Mouse (Mus musculus) midbrain, embryonic 15.5 days (tissue): Measurements from ENCODE around the gene Dtx1. TPM values are rescaled to one million over a fixed set of nuclear protein-coding genes. Genes with fewer than 3 reads are reported as not detected.

Experiments
- ATAC-seq: fragments of 200-750 bp; cut with Nextera tagmentation; replicated peaks from 2 replicates; pipeline ENCODE4 v1.8.0; 2017; ENCODE audit warnings: moderate TSS enrichment
- H3K27ac ChIP-seq: fragments of 300-500 bp; sonication (generic); 2 replicates; pipeline ENCODE4 v1.5.1; 2015; ENCODE audit warnings: mild to moderate bottlenecking, inconsistent platforms
- H3K27me3 ChIP-seq: fragments of 300-500 bp; sonication (generic); replicated peaks from 2 replicates; pipeline ENCODE4 v1.6.1; 2015; ENCODE audit warnings: inconsistent platforms
- H3K36me3 ChIP-seq: fragments of 300-500 bp; sonication (generic); replicated peaks from 2 replicates; pipeline ENCODE4 v1.6.1; 2015; ENCODE audit warnings: inconsistent platforms
- H3K4me1 ChIP-seq: fragments of 300-500 bp; sonication (generic); 2 replicates; pipeline ENCODE4 v1.6.1; 2015; ENCODE audit warnings: inconsistent platforms
- H3K4me2 ChIP-seq: fragments of 300-500 bp; sonication (generic); 2 replicates; pipeline ENCODE4 v1.6.1; 2015; ENCODE audit warnings: inconsistent platforms, mild to moderate bottlenecking, moderate library complexity
- H3K4me3 ChIP-seq: fragments of 300-500 bp; sonication (generic); 2 replicates; pipeline ENCODE4 v1.5.1; 2015; ENCODE audit warnings: mild to moderate bottlenecking, inconsistent platforms
- H3K9ac ChIP-seq: fragments of 300-500 bp; sonication (generic); 2 replicates; pipeline ENCODE4 v1.6.1; 2015; ENCODE audit warnings: mild to moderate bottlenecking, inconsistent platforms
- H3K9me3 ChIP-seq: fragments of 300-500 bp; sonication (generic); 2 replicates; pipeline ENCODE4 v1.6.1; 2016; ENCODE audit warnings: inconsistent platforms
- WGBS: fragments of 180-500 bp; shearing (Covaris S2); methylation state at CpG from one replicate; pipeline ENCODE4 v1.1.7; 2015; ENCODE audit warnings: mixed read lengths; 5-methylcytosine and 5-hydroxymethylcytosine counted together
- polyA plus RNA-seq: library from polyadenylated mRNA; unstranded; fragments of >200 nt; fragmentation: Nextera tagmentation; extraction: Ambion mirVana; gene quantifications from 2 replicates; pipeline ENCODE4 v1.2.1, GENCODE M21; 2015

The Dtx1 gene
- polyA plus RNA-seq, result 64.5 and 68.9 TPM in 2 replicates

GRCm38 (mm10) chr5:120711827-120712226 lies at the start of gene Dtx1:
TSS of gene Dtx1 (minus strand) at chr5:120711927.
- Histone ChIP-seq H3K4me2 (peak within 1 kb of the TSS; percentile 95), H3K36me3 (no peaks in the 10 kb centered on the region), H3K9ac (peak within 1 kb of the TSS; percentile 98), H3K9me3 (no peaks in the 10 kb centered on the region), H3K27me3 (no peaks in the 10 kb centered on the region), H3K4me3 (peak within 1 kb of the TSS; percentile 77), H3K4me1 (peaks cover 56% of the 10 kb centered on the region), H3K27ac (peak within 1 kb of the TSS; percentile 88)
- WGBS, result 31% methylated on average over 3 of the region's 3 CpGs
- ATAC-seq, result no peak

DNA sequence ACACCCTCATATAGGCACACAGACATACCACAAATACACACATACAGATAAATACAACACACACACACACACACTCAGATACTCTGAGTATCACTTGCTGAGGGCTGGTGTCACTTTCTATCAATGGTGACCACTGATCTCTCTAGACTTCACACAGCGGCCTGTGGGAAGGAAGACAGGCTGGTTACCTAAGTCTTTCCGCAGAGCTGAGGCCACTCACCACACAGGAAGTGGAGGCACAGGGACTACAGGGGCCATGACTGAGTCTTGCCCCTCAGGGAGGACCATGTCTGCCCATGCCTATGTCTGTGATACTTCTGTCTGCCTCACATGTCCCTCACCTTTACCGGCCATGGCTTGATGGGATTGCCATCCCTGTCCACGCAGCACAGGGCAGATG lies 42.5 kb upstream of the Dtx1 start:
- Histone ChIP-seq H3K9ac (no peak overlapping the region), H3K27ac (no peak overlapping the region), H3K4me2 (no peak overlapping the region), H3K9me3 (no peaks in the 10 kb centered on the region), H3K4me1 (no peaks in the 10 kb centered on the region), H3K27me3 (no peaks in the 10 kb centered on the region), H3K36me3 (no peaks in the 10 kb centered on the region), H3K4me3 (no peak overlapping the region)
- no peak for ATAC-seq
- 86% methylated on average over 4 of the region's 4 CpGs for WGBS

DNA sequence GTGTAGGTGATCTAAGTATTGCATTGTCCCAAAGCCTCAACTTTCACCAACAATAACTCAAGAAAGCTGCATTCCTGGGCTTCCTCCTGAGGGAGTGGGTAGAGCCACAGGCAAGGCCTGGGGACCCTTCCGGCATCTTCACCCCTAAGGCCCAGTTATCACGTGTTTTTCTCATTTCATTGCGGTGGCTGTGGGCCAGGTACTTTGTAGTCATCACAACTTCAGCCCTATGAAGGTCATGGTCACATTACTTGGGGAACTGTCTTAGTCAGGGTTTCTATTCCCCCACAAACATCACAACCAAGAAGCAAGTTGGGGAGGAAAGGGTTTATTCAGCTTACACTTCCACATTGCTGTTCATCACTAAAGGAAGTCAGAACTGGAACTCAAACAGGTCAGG lies 41.1 kb upstream of the Dtx1 start:
- H3K36me3 ChIP-seq, result no peaks in the 10 kb centered on the region

GRCm38 (mm10) chr5:120751206-120751605 lies 39.5 kb upstream of the Dtx1 start:
- Histone ChIP-seq H3K9me3 (no peaks in the 10 kb centered on the region), H3K4me2 (no peak overlapping the region), H3K36me3 (no peaks in the 10 kb centered on the region), H3K4me1 (no peaks in the 10 kb centered on the region), H3K4me3 (no peak overlapping the region), H3K27me3 (no peaks in the 10 kb centered on the region), H3K9ac (no peak overlapping the region), H3K27ac (no peak overlapping the region)
- 69% methylated on average over 3 of the region's 3 CpGs for WGBS
- ATAC-seq, result no peak

More for the DNA sequence above, 41.1 kb upstream of the Dtx1 start:
- no peaks in the 10 kb centered on the region for H3K4me1 ChIP-seq
- 83% methylated on average over 3 of the region's 3 CpGs for WGBS
- H3K4me2 ChIP-seq, result no peak overlapping the region
- no peak overlapping the region for H3K4me3 ChIP-seq
- ATAC-seq, result no peak
- H3K9ac ChIP-seq, result no peak overlapping the region
- H3K27ac ChIP-seq, result no peak overlapping the region
- H3K9me3 ChIP-seq, result no peaks in the 10 kb centered on the region
- H3K27me3 ChIP-seq, result no peaks in the 10 kb centered on the region

- no peaks in the 10 kb centered on the region for H3K9me3 ChIP-seq
- no peak within 1 kb of the TSS for H3K9ac ChIP-seq
- no peaks in the 10 kb centered on the region for H3K27me3 ChIP-seq
- H3K4me3 ChIP-seq, result no peak within 1 kb of the TSS
- H3K4me1 ChIP-seq, result no peaks in the 10 kb centered on the region
- no peaks in the 10 kb centered on the region for H3K36me3 ChIP-seq
- no peak for ATAC-seq
- WGBS, result 70% methylated on average over 5 of the region's 5 CpGs
- no peak within 1 kb of the TSS for H3K4me2 ChIP-seq
- H3K27ac ChIP-seq, result no peak within 1 kb of the TSS
These were observed 38.0 kb upstream of the Dtx1 start, which contains the start of gene Oas2 for GRCm38 (mm10) chr5:120749688-120750087. TSS of gene Oas2 (minus strand) at chr5:120749853.

- Histone ChIP-seq H3K27me3 (0 out of 2 replicates have a peak, but pooled peaks cover 3% of the 10 kb centered on the region), H3K27ac (no peak overlapping the region), H3K4me3 (no peak overlapping the region), H3K9ac (no peak overlapping the region), H3K36me3 (no peaks in the 10 kb centered on the region), H3K9me3 (no peaks in the 10 kb centered on the region), H3K4me2 (no peak overlapping the region), H3K4me1 (no peaks in the 10 kb centered on the region)
- no peak for ATAC-seq
- 9% methylated on average over 5 of the region's 5 CpGs for WGBS
These were observed 34.7 kb upstream of the Dtx1 start for GRCm38 (mm10) chr5:120746451-120746850.

- no peaks in the 10 kb centered on the region for H3K4me1 ChIP-seq
- H3K27ac ChIP-seq, result no peak overlapping the region
- no peaks in the 10 kb centered on the region for H3K36me3 ChIP-seq
- WGBS, result 31% methylated on average over 4 of the region's 4 CpGs
- no peak for ATAC-seq
- H3K9ac ChIP-seq, result no peak overlapping the region
- H3K9me3 ChIP-seq, result no peaks in the 10 kb centered on the region
- no peak overlapping the region for H3K4me2 ChIP-seq
- H3K4me3 ChIP-seq, result no peak overlapping the region
- H3K27me3 ChIP-seq, result peaks cover 3% of the 10 kb centered on the region; the same call in 1 of the 2 replicates
These were observed 30.4 kb upstream of the Dtx1 start for GRCm38 (mm10) chr5:120742125-120742524.

GRCm38 (mm10) chr5:120734380-120734990 lies 22.8 kb upstream of the Dtx1 start:
- Histone ChIP-seq H3K36me3 (no peaks in the 10 kb centered on the region), H3K4me3 (no peak overlapping the region), H3K27ac (no peak overlapping the region), H3K4me1 (no peaks in the 10 kb centered on the region), H3K9me3 (no peaks in the 10 kb centered on the region), H3K4me2 (no peak overlapping the region), H3K9ac (no peak overlapping the region), H3K27me3 (no peaks in the 10 kb centered on the region)
- ATAC-seq, result no peak
- 58% methylated on average over 14 of the region's 14 CpGs for WGBS

GRCm38 (mm10) chr5:120733696-120734095 lies 22.0 kb upstream of the Dtx1 start:
- H3K9me3 ChIP-seq, result no peaks in the 10 kb centered on the region
- no peak overlapping the region for H3K4me2 ChIP-seq
- no peak overlapping the region for H3K9ac ChIP-seq
- H3K36me3 ChIP-seq, result no peaks in the 10 kb centered on the region
- H3K4me1 ChIP-seq, result no peaks in the 10 kb centered on the region
- H3K27ac ChIP-seq, result no peak overlapping the region
- 92% methylated on average over 3 of the region's 3 CpGs for whole genome bisulfite sequencing
- H3K27me3 ChIP-seq, result no peaks in the 10 kb centered on the region
- no peak for ATAC-seq
- H3K4me3 ChIP-seq, result no peak overlapping the region

DNA sequence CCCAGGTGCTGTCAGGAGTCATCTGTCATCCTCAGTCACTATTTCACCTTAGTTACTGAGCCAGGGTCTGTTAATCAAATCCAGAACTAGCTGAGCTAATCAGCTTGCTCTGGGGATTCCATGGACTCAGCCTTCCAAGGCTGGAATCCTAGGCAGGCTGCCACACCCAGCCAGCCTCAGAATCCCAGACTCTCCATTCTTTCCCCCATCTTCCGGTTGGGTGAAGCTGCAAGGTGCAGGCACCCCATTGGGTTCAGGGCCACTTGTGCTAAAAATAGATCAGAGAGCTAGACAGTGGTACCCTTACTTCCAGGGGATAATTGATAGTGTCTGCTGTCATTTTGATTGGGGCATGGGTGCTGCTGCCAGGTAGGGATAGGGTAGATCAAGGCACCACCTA lies 21.0 kb upstream of the Dtx1 start:
- Histone ChIP-seq H3K9ac (no peak overlapping the region), H3K36me3 (no peaks in the 10 kb centered on the region), H3K4me1 (no peaks in the 10 kb centered on the region), H3K27ac (no peak overlapping the region), H3K9me3 (no peaks in the 10 kb centered on the region), H3K27me3 (no peaks in the 10 kb centered on the region), H3K4me2 (no peak overlapping the region), H3K4me3 (no peak overlapping the region)
- no peak for ATAC-seq
- whole genome bisulfite sequencing, result 83% methylated on average over 1 of the region's 1 CpGs

DNA sequence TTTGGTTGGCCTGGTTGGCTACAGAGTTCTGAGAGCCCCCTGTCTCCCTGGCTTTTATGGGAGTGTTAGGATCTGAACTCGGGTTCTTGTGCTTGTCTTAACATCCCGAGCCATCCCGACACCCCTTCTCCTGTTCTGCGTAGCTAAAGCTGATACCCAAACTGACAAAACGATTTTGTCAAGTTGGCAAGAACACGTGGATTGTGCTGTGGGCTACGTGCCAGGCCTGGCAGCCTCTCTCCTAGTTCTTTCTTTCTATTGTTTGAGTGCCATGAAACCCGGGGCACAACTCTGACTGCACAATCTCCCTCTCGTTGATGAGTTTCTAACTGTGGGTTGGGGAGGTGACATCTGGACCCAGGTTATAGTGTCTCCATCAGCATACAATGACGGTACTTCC lies 17.6 kb upstream of the Dtx1 start:
- Histone ChIP-seq H3K9me3 (no peaks in the 10 kb centered on the region), H3K27ac (no peak overlapping the region), H3K36me3 (no peaks in the 10 kb centered on the region), H3K4me3 (no peak overlapping the region), H3K27me3 (no peaks in the 10 kb centered on the region), H3K4me2 (no peak overlapping the region), H3K4me1 (no peaks in the 10 kb centered on the region), H3K9ac (no peak overlapping the region)
- WGBS, result 61% methylated on average over 10 of the region's 10 CpGs
- ATAC-seq, result no peak

DNA sequence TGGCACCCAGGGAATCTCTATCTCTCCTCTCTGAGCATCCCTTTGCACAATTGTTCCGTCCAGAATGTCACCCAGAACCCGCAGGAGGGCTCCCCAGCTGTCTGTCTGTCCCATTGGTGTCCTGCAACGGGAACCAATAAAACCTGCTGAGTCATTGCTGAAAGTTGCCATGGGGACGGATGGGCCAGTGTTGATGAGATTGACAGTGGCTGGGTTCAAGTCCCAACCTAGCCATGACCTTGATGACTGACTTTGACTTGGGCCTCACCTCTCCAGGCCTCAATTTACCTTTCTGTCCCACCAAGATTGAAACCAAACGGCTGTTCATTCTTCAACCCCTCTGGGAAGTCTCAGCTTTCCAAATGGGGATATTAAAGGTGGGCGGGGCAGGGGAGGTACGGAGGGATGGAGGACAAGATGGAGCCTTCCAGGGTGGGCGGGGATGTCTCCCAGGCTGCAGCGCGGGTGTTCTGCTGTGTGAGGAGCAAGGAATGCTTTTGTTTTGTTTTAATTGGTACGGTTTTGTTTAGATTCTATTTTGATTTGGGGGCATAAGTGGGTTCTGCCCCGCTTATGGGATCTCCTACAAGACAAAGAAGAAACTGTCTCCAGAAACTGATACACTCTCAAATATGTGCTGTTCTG lies 14.2 kb upstream of the Dtx1 start:
- H3K4me3 ChIP-seq, result no peak overlapping the region
- H3K4me1 ChIP-seq, result no peaks in the 10 kb centered on the region
- 63% methylated on average over 12 of the region's 12 CpGs for WGBS
- no peaks in the 10 kb centered on the region for H3K36me3 ChIP-seq
- H3K27ac ChIP-seq, result no peak overlapping the region
- no peak overlapping the region for H3K4me2 ChIP-seq
- no peaks in the 10 kb centered on the region for H3K27me3 ChIP-seq
- no peak overlapping the region for H3K9ac ChIP-seq
- H3K9me3 ChIP-seq, result no peaks in the 10 kb centered on the region; the same call in 1 of the 2 replicates
- no peak for ATAC-seq

GRCm38 (mm10) chr5:120721005-120721404 lies 9.3 kb upstream of the Dtx1 start:
- no peaks in the 10 kb centered on the region for H3K4me1 ChIP-seq
- H3K9ac ChIP-seq, result no peak overlapping the region
- H3K4me2 ChIP-seq, result no peak overlapping the region
- no peaks in the 10 kb centered on the region; the same call in 1 of the 2 replicates for H3K9me3 ChIP-seq
- H3K36me3 ChIP-seq, result no peaks in the 10 kb centered on the region
- no peaks in the 10 kb centered on the region for H3K27me3 ChIP-seq
- no peak overlapping the region for H3K27ac ChIP-seq
- WGBS, result 63% methylated on average over 7 of the region's 7 CpGs
- H3K4me3 ChIP-seq, result no peak overlapping the region
- no peak for ATAC-seq
